Mouse (Mus musculus) kidney, adult 2 months (tissue): ENCODE data around the gene Cd207. TPM values are rescaled to one million over a fixed set of nuclear protein-coding genes. Genes with fewer than 3 reads are reported as not detected.

ENCODE experiments used
- DNase-seq: peaks from one replicate; pipeline ENCODE4 v3.0.0; 2021
- H3K27ac ChIP-seq: fragments of 200-500 bp; 2 replicates; pipeline ENCODE4 v1.5.1; 2012; ENCODE audit warnings: low read depth, low read length, control low read depth, inconsistent platforms; ENCODE audit not compliant: insufficient read depth
- H3K27me3 ChIP-seq: fragments of 200-500 bp; replicated peaks from 2 replicates; pipeline ENCODE4 v1.6.1; 2012; ENCODE audit warnings: mild to moderate bottlenecking, moderate library complexity, low read length, inconsistent platforms; ENCODE audit not compliant: control insufficient read depth, insufficient read depth
- H3K36me3 ChIP-seq: fragments of 200-500 bp; 2 replicates; pipeline ENCODE4 v1.6.1; 2012; ENCODE audit warnings: mild to moderate bottlenecking, moderate library complexity, low read length, inconsistent platforms; ENCODE audit not compliant: control insufficient read depth, insufficient read depth
- H3K4me1 ChIP-seq: fragments of 200-500 bp; 2 replicates; pipeline ENCODE4 v1.6.1; 2011; ENCODE audit warnings: low read length; ENCODE audit not compliant: control insufficient read depth, insufficient read depth
- H3K4me3 ChIP-seq: fragments of 200-500 bp; 2 replicates; pipeline ENCODE4 v1.5.1; 2011; ENCODE audit warnings: mild to moderate bottlenecking, low read depth, low read length, control low read depth; ENCODE audit not compliant: insufficient read depth
- CTCF ChIP-seq: fragments of 200-500 bp; conservative IDR thresholded peaks from 2 replicates; pipeline ENCODE4 v1.5.1; 2011; ENCODE audit warnings: low read depth, mild to moderate bottlenecking, control low read depth, low read length, moderate library complexity, mixed read lengths; ENCODE audit not compliant: insufficient read depth, insufficient read length
- POLR2A ChIP-seq: fragments of 200-500 bp; IDR thresholded peaks from one replicate; pipeline ENCODE4 v1.6.1; 2011; ENCODE audit warnings: low read depth, low read length, control low read depth
- WGBS: fragments of 180-500 bp; shearing (Covaris S2); methylation state at CpG from one replicate; pipeline ENCODE4 v1.1.7; 2018; 5-methylcytosine and 5-hydroxymethylcytosine counted together
- polyA plus RNA-seq: library from polyadenylated mRNA; depleted of rRNA; stranded (reverse); fragments of >200 nt; gene quantifications from 2 replicates; pipeline ENCODE4 v1.2.3, GENCODE M21; 2012

The Cd207 gene
- polyA plus RNA-seq, 1 experiment, result 0.28 TPM

DNA sequence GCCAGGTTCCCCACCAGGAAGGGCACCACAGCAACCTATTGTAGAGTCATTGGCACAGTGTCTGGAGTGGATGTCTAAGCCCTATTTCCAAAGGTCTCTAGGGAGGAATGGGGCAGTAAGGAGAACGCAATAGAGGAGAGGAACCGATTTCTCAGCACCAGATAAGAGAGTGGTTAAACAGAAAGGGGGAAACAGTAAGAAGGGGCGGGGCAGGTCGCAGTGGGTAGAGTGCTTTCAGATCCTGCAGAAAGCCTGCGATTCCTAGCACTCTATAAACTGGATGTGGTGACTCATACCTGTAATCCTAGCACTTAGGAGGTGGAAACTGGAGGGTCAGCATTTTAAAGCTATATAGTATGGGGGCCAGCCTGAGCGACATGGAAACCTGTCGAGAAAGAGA is 19.0 kb upstream of the Cd207 start:
- H3K4me1 ChIP-seq, result no peaks in the 10 kb centered on the region
- 10% methylated on average over 7 of the region's 7 CpGs for WGBS
- TF ChIP-seq CTCF, result no peak
- TF ChIP-seq POLR2A, result no peak
- DNase-seq, result no peak
- H3K4me3 ChIP-seq, result no peak overlapping the region
- H3K27me3 ChIP-seq, result peaks cover 4% of the 10 kb centered on the region
- H3K36me3 ChIP-seq, result no peaks in the 10 kb centered on the region
- no peak overlapping the region for H3K27ac ChIP-seq

GRCm38 (mm10) chr6:83695731-83696130 is 18.1 kb upstream of the Cd207 start:
- Histone ChIP-seq H3K4me1 (no peaks in the 10 kb centered on the region), H3K4me3 (no peak overlapping the region), H3K27ac (no peak overlapping the region), H3K27me3 (peaks cover 3% of the 10 kb centered on the region), H3K36me3 (no peaks in the 10 kb centered on the region)
- 9% methylated on average over 3 of the region's 3 CpGs for WGBS
- TF ChIP-seq POLR2A, result no peak
- TF ChIP-seq CTCF, result 0 out of 2 replicates have a peak, but pooled peaks have one; percentile 14
- DNase-seq, result no peak

- no peaks in the 10 kb centered on the region; the same call in 1 of the 2 replicates for H3K27me3 ChIP-seq
- no peaks in the 10 kb centered on the region for H3K36me3 ChIP-seq
- H3K27ac ChIP-seq, result no peak overlapping the region
- DNase-seq, result peak; percentile 51
- WGBS, result 0% methylated on average over 9 of the region's 9 CpGs
- no peak for TF ChIP-seq POLR2A
- TF ChIP-seq CTCF, result peak; percentile 68
- no peaks in the 10 kb centered on the region for H3K4me1 ChIP-seq
- H3K4me3 ChIP-seq, result no peak overlapping the region
These were observed 16.2 kb upstream of the Cd207 start for GRCm38 (mm10) chr6:83693835-83694234.

- DNase-seq, result no peak
- Histone ChIP-seq H3K27me3 (no peaks in the 10 kb centered on the region; the same call in 1 of the 2 replicates), H3K4me3 (no peak overlapping the region), H3K27ac (no peak overlapping the region), H3K4me1 (no peaks in the 10 kb centered on the region), H3K36me3 (no peaks in the 10 kb centered on the region)
- TF ChIP-seq CTCF (no peak), POLR2A (no peak)
- WGBS, result 2% methylated on average over 12 of the region's 12 CpGs
These were observed 15.3 kb upstream of the Cd207 start for GRCm38 (mm10) chr6:83692962-83693361.

GRCm38 (mm10) chr6:83690936-83691335 is 13.3 kb upstream of the Cd207 start:
- 62% methylated on average over 2 of the region's 2 CpGs for WGBS
- Histone ChIP-seq H3K4me1 (no peaks in the 10 kb centered on the region), H3K27ac (no peak overlapping the region), H3K36me3 (no peaks in the 10 kb centered on the region), H3K4me3 (no peak overlapping the region), H3K27me3 (no peaks in the 10 kb centered on the region)
- DNase-seq, result no peak
- TF ChIP-seq CTCF (no peak), POLR2A (no peak)

DNA sequence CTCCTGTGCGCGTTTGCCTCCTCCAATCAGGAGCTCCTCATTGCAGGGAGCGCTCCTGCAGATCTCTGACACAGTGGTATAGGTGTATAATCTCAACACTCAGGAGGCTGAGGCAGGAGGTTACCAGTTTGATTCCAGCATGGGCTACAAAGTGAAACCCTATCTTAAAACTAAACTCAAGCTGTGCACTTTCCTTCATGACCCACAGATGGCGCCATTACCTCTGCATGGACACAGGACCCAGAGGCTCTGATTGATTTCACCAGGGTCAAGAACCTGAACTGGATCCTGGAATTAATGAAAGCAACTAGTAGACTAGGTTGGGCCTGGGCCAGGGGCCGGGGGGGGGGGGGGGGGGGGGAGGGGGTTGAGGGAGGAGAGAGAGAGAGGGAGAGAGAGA is 12.6 kb upstream of the Cd207 start:
- H3K27me3 ChIP-seq, result no peaks in the 10 kb centered on the region

GRCm38 (mm10) chr6:83689374-83689773 is 11.7 kb upstream of the Cd207 start:
- no peak for DNase-seq
- Histone ChIP-seq H3K27me3 (no peaks in the 10 kb centered on the region), H3K36me3 (no peaks in the 10 kb centered on the region), H3K4me3 (no peak overlapping the region), H3K4me1 (no peaks in the 10 kb centered on the region), H3K27ac (no peak overlapping the region)
- no peak for TF ChIP-seq CTCF
- no peak for TF ChIP-seq POLR2A
- 80% methylated on average over 4 of the region's 4 CpGs for WGBS

More for the DNA sequence above, 12.6 kb upstream of the Cd207 start:
- peak; percentile 57 for DNase-seq
- no peak for TF ChIP-seq POLR2A
- TF ChIP-seq CTCF, result peak; percentile 84
- Histone ChIP-seq H3K4me3 (no peak overlapping the region), H3K4me1 (no peaks in the 10 kb centered on the region), H3K27ac (no peak overlapping the region), H3K36me3 (no peaks in the 10 kb centered on the region)
- 21% methylated on average over 4 of the region's 5 CpGs for WGBS

DNA sequence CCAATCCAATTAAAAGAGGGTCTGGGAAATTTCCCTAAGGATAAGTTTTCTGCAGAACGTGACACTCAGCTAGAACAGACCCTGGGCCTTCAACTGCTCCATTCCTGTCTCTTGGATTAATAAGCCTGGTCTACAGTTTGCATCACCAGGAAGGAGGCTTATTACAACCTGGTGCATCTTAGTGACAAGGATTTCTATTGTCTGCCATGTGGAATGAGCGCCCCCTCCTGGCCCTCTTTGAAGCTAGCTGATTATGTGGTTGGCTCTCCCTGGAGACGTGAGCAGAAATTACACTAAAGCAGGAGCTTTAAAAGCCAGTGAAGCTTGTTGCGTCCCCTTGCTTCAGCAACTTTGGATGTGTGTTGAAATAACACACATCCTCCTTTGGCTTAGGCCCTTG is 4.3 kb downstream of the Cd207 start:
- DNase-seq, result peak; percentile 54
- Histone ChIP-seq H3K4me1 (no peaks in the 10 kb centered on the region), H3K27me3 (no peaks in the 10 kb centered on the region), H3K4me3 (no peak overlapping the region), H3K27ac (no peak overlapping the region), H3K36me3 (no peaks in the 10 kb centered on the region)
- TF ChIP-seq POLR2A, result no peak
- TF ChIP-seq CTCF, result peak; percentile 78
- WGBS, result 8% methylated on average over 4 of the region's 4 CpGs
